Mouse (Mus musculus) small intestine, adult 2 months (tissue): Measurements from ENCODE around the gene Gm20388. TPM values are rescaled to one million over a fixed set of nuclear protein-coding genes. Genes with fewer than 3 reads are reported as not detected.

ENCODE experiments used
- H3K27ac ChIP-seq: fragments of 200-500 bp; 2 replicates; pipeline ENCODE4 v1.5.1; 2012; ENCODE audit warnings: low read depth, low read length, control low read depth, inconsistent platforms; ENCODE audit not compliant: insufficient read depth
- H3K27me3 ChIP-seq: fragments of 200-500 bp; 2 replicates; pipeline ENCODE4 v1.6.1; 2012; ENCODE audit warnings: mild to moderate bottlenecking, moderate library complexity, low read length, inconsistent platforms; ENCODE audit not compliant: control insufficient read depth, insufficient read depth
- H3K36me3 ChIP-seq: fragments of 200-500 bp; 2 replicates; pipeline ENCODE4 v1.6.1; 2012; ENCODE audit warnings: mild to moderate bottlenecking, low read length, control low read depth, inconsistent platforms; ENCODE audit not compliant: control insufficient read depth, insufficient read depth
- H3K4me1 ChIP-seq: fragments of 200-500 bp; 2 replicates; pipeline ENCODE4 v1.6.1; 2012; ENCODE audit warnings: low read length, inconsistent platforms, mixed read lengths; ENCODE audit not compliant: control insufficient read depth, insufficient read depth, insufficient read length
- H3K4me3 ChIP-seq: fragments of 200-500 bp; 2 replicates; pipeline ENCODE4 v1.5.1; 2012; ENCODE audit warnings: low read depth, mild to moderate bottlenecking, control low read depth, inconsistent platforms, low read length, moderate library complexity
- CTCF ChIP-seq: fragments of 200-500 bp; IDR thresholded peaks from 2 replicates; pipeline ENCODE4 v1.5.1; 2012; ENCODE audit warnings: low read depth, mild to moderate bottlenecking, control low read depth, inconsistent platforms, low read length, moderate library complexity, mixed read lengths; ENCODE audit not compliant: insufficient replicate concordance, insufficient read length; ENCODE audit errors: extremely low read depth
- POLR2A ChIP-seq: fragments of 200-500 bp; IDR thresholded peaks from 2 replicates; pipeline ENCODE4 v1.6.1; 2012; ENCODE audit warnings: low read depth, mild to moderate bottlenecking, control low read depth, inconsistent platforms, low read length, moderate library complexity
- WGBS: fragments of 180-500 bp; shearing (Covaris S2); methylation state at CpG from one replicate; pipeline ENCODE4 v1.1.7; 2018; 5-methylcytosine and 5-hydroxymethylcytosine counted together
- polyA plus RNA-seq: library from polyadenylated mRNA; depleted of rRNA; stranded (reverse); fragments of >200 nt; gene quantifications from 2 replicates; pipeline ENCODE4 v1.2.3, GENCODE M21; 2012

The Gm20388 gene
- polyA plus RNA-seq, 1 experiment: 37.3 TPM

DNA sequence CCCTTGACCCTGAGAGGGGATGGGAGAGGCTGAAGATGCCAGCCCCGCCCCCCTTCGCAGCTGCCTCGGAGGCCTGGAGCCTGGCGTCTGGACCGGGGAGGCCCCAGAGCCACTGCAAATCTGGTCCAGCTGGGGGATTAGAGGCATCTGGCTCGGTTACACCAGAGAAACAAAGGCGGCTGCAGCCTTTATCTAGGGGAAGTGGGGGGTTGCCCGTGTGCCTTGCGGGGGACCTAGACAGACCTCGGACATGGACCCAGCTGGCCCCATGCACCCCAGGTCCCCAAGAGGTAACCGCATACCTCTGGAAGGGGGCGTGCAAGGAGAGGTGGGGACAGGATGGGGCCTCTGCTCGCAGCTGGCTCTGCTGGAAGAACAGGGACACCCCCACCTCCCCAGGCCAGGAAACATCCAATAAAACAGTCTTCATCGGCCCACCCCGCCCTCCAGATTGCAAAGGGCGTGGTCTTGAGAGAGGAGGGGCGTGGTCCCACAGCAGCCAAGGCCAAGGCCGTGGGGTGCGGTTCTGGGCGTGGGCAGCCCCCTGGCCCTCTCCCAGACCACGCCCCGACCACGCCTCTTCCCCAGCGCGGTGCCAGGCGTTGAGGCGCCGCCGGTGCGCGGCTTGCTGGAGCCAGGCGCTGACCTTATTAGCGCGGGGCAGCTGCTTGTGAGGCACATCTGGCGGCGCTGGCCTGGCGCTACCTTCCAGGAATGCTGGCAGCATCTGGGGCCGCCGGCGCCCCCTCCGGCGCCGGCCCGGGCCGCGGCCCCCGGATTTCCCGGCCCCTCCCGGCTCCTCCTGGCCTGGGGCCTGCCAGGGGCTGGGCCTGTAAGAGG, 365.6 kb downstream of the Gm20388 start:
- under 1% methylated on average over 49 of the region's 49 CpGs for WGBS
- H3K4me3 ChIP-seq: peak overlapping the region; percentile 50
- TF ChIP-seq POLR2A: peak; percentile 12; the same call in 1 of the 2 replicates
- no peak for TF ChIP-seq CTCF

DNA sequence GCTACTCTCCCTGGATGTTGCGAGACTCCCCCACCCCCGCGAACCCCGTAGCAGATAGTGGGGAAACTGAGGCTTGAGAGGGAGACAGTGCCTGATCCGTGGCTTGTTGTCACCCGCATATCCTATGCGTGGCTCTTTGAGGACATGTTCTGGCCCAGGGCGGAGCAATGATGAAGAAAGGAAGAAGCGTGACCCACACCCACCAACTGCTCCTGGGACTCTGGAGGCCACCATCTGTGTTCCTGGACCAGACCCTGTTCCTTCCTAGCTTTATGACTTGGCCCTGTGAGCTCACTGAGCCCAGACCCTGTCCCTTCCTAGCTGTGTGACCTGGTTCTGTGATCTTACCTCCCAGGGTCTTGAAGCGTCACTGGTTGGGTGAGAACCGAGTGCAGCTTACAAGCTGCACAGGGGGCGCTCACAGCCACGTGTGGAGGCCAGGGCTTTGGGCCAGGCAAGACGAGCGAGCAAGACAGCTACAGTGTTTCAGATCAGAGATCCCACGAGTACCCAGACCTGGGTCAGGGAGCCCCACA, 366.3 kb downstream of the Gm20388 start:
- WGBS: 20% methylated on average over 16 of the region's 16 CpGs

More for the DNA sequence above, 365.6 kb downstream of the Gm20388 start:
- H3K36me3 ChIP-seq: no peaks in the 10 kb centered on the region
- H3K27me3 ChIP-seq: no peaks in the 10 kb centered on the region
- H3K27ac ChIP-seq: no peak overlapping the region; the same call in 1 of the 2 replicates
- peaks cover 13% of the 10 kb centered on the region for H3K4me1 ChIP-seq

DNA sequence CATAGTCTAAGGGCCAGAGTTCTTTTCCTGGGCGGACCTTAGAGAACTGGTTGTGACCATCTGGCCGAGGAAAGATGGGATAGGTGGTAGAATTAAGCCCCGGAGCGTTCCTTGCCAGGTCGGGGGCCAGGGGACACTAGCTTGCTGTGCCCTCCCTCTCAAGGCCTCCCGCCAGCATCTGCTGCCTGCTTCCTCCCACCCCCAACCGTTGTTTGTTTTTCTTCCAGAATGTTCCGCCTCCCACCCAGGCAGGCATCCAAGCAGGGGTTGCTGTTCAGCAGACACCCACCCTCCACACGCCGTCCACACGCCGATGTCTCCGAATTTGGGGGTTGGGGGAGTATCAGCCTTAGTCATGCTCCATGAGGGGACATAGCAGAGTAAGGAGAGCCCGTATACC, 367.4 kb downstream of the Gm20388 start:
- Histone ChIP-seq H3K4me3 (no peak overlapping the region), H3K4me1 (peaks cover 13% of the 10 kb centered on the region), H3K27ac (no peak overlapping the region), H3K27me3 (no peaks in the 10 kb centered on the region), H3K36me3 (no peaks in the 10 kb centered on the region)
- WGBS: 84% methylated on average over 14 of the region's 14 CpGs
- TF ChIP-seq POLR2A (no peak), CTCF (no peak)

More for the DNA sequence above, 366.3 kb downstream of the Gm20388 start:
- H3K36me3 ChIP-seq: no peaks in the 10 kb centered on the region
- H3K4me1 ChIP-seq: peaks cover 13% of the 10 kb centered on the region
- H3K4me3 ChIP-seq: peak overlapping the region; percentile 50
- peak overlapping the region; percentile 19; the same call in 1 of the 2 replicates for H3K27ac ChIP-seq
- no peaks in the 10 kb centered on the region for H3K27me3 ChIP-seq
- TF ChIP-seq CTCF: no peak

DNA sequence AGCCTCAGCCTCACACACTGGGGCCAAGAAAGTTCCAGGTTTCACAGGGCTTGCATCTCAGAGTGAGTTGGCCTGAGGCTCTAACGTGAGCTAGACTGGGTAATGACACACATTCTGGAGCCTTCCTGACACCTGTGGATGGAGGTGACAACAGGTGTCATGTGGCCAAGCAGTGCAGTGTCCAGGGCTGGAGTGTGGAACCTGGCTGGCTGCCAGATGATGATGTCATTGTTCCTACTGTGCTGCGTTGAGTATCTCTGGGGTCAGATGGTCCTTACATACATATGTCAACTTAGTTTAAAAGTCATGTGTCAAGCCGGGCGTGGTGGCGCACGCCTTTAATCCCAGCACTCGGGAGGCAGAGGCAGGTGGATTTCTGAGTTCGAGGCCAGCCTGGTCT, 368.8 kb downstream of the Gm20388 start:
- peaks cover 13% of the 10 kb centered on the region for H3K4me1 ChIP-seq
- no peaks in the 10 kb centered on the region for H3K36me3 ChIP-seq
- no peak for TF ChIP-seq CTCF
- TF ChIP-seq POLR2A: no peak
- WGBS: 70% methylated on average over 8 of the region's 8 CpGs
- H3K4me3 ChIP-seq: no peak overlapping the region
- H3K27me3 ChIP-seq: no peaks in the 10 kb centered on the region
- H3K27ac ChIP-seq: no peak overlapping the region

DNA sequence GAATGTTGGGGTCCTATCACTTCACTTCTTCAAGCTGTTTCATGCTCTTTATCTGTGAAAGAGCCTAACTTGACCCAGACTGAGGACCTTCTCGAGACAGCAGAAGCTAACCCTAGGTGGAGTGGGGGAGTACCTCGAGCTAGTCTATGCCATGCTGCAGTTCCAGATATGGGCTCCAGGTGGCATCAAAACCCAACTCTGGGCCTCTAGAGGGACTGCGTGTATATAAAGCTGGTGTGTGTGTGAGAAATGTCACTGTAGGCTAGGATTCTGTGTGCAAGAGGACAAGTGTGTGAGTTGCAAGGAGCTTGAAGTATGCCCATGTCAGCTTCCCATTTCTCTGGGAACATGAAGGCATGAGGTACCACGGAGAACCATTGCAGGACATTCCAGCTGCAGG, 370.8 kb downstream of the Gm20388 start:
- no peak for TF ChIP-seq POLR2A
- TF ChIP-seq CTCF: peak; percentile 91; the same call in 1 of the 2 replicates
- H3K27ac ChIP-seq: no peak overlapping the region
- H3K4me1 ChIP-seq: peaks cover 19% of the 10 kb centered on the region
- H3K27me3 ChIP-seq: no peaks in the 10 kb centered on the region
- H3K4me3 ChIP-seq: no peak overlapping the region
- 15% methylated on average over 4 of the region's 4 CpGs for WGBS
- H3K36me3 ChIP-seq: no peaks in the 10 kb centered on the region

DNA sequence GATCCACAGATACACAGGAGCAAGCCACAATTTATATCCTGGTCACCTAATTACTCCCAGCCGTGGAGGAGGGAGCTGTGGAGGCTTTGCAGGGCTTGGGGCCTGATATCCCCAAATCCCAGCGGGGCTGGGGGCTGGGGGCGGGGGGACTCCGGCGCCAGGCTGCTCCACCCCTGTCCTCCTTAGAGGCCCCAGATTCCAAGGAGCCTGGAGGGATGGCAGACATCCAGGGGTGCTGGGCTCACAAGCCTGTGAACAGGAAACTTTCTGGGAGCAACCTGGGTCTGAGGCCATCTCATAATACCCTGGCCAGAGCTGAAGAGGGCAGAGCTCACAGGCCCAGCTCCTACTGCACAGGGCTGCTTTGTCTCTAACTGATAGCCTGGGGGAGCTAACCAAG, 371.8 kb downstream of the Gm20388 start:
- Histone ChIP-seq H3K36me3 (no peaks in the 10 kb centered on the region), H3K27me3 (no peaks in the 10 kb centered on the region), H3K4me1 (peaks cover 12% of the 10 kb centered on the region), H3K27ac (no peak overlapping the region), H3K4me3 (no peak overlapping the region)
- no peak for TF ChIP-seq POLR2A
- 81% methylated on average over 5 of the region's 5 CpGs for WGBS

DNA sequence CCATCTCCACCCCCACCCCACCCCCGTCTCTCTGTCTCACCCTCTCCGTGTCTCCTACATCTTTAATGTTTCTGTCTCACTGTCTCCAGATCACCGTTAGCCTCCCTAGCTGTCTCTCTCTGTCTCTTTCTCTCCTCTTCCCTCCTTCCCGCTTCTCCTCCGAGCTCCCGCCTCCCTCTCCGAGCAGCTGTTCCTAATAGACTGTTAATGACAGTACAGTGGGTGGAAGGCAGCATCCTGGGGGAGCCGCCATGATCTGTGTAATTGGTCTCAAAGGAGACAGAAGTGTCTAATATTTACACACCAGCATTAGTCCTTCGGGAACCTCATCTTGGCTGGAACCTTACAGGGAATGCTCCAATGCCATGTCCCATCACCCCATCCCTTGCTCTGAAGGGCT, 373.6 kb downstream of the Gm20388 start:
- TF ChIP-seq POLR2A (no peak), CTCF (no peak)
- no peaks in the 10 kb centered on the region for H3K36me3 ChIP-seq
- H3K4me3 ChIP-seq: no peak overlapping the region
- WGBS: 61% methylated on average over 9 of the region's 9 CpGs
- peaks cover 10% of the 10 kb centered on the region for H3K4me1 ChIP-seq
- H3K27me3 ChIP-seq: no peaks in the 10 kb centered on the region
- no peak overlapping the region for H3K27ac ChIP-seq
